Mouse (Mus musculus): ENCODE results near the gene Cltc. TPM values are rescaled to one million over a fixed set of nuclear protein-coding genes. Genes with fewer than 3 reads are reported as not detected.

Gene Cltc
- polyA plus RNA-seq, 1 experiment from 2014 or later, result 164 TPM

- Histone ChIP-seq H3K4me3 (no peak overlapping the region), H3K4me2 (no peak overlapping the region), H3K4me1 (replicated peaks) (no peaks in the 10 kb centered on the region), H3K27me3 (no peaks in the 10 kb centered on the region), H3K9me3 (no peaks in the 10 kb centered on the region), H3K27ac (replicated peaks) (no peak overlapping the region), H3K9ac (no peak overlapping the region), H3K36me3 (peaks cover 75% of the 10 kb centered on the region)
- ATAC-seq (ENCODE audit: low FRiP score, low read depth), result no peak
- WGBS, result 81% methylated on average over 4 of the region's 4 CpGs
Observed at GRCm38 (mm10) chr11:86695461-86695860, 61.9 kb downstream of the Cltc start.

GRCm38 (mm10) chr11:86692546-86692945 lies 64.8 kb downstream of the Cltc start:
- Histone ChIP-seq H3K9me3 (no peaks in the 10 kb centered on the region), H3K36me3 (peaks cover 66% of the 10 kb centered on the region), H3K4me3 (no peak overlapping the region), H3K27ac (replicated peaks) (no peak overlapping the region), H3K9ac (no peak overlapping the region), H3K4me1 (replicated peaks) (no peaks in the 10 kb centered on the region), H3K4me2 (no peak overlapping the region), H3K27me3 (no peaks in the 10 kb centered on the region)
- no peak for ATAC-seq (ENCODE audit: low FRiP score, low read depth)
- 93% methylated on average over 2 of the region's 2 CpGs for WGBS

GRCm38 (mm10) chr11:86691956-86692355 lies 65.4 kb downstream of the Cltc start:
- H3K9me3 ChIP-seq, result no peaks in the 10 kb centered on the region
- no peak overlapping the region for H3K4me3 ChIP-seq
- H3K9ac ChIP-seq, result no peak overlapping the region
- H3K4me2 ChIP-seq, result no peak overlapping the region
- H3K4me1 ChIP-seq (replicated peaks), result no peaks in the 10 kb centered on the region
- 92% methylated on average over 2 of the region's 2 CpGs for WGBS
- H3K27me3 ChIP-seq, result no peaks in the 10 kb centered on the region
- no peak for ATAC-seq (ENCODE audit: low FRiP score, low read depth)
- H3K36me3 ChIP-seq, result peaks cover 61% of the 10 kb centered on the region
- H3K27ac ChIP-seq (replicated peaks), result no peak overlapping the region

GRCm38 (mm10) chr11:86691482-86691881 lies 65.9 kb downstream of the Cltc start:
- Histone ChIP-seq H3K27me3 (no peaks in the 10 kb centered on the region), H3K4me2 (no peak overlapping the region), H3K27ac (replicated peaks) (no peak overlapping the region), H3K9ac (no peak overlapping the region), H3K9me3 (no peaks in the 10 kb centered on the region), H3K36me3 (peaks cover 57% of the 10 kb centered on the region), H3K4me1 (replicated peaks) (no peaks in the 10 kb centered on the region; the same call in 1 of the 2 replicates), H3K4me3 (no peak overlapping the region)
- 96% methylated on average over 3 of the region's 3 CpGs for WGBS
- no peak for ATAC-seq (ENCODE audit: low FRiP score, low read depth)

- Histone ChIP-seq H3K4me1 (replicated peaks) (peaks cover 6% of the 10 kb centered on the region), H3K4me3 (no peak overlapping the region), H3K36me3 (peaks cover 49% of the 10 kb centered on the region), H3K27me3 (no peaks in the 10 kb centered on the region), H3K9me3 (no peaks in the 10 kb centered on the region), H3K9ac (no peak overlapping the region), H3K27ac (replicated peaks) (no peak overlapping the region), H3K4me2 (no peak overlapping the region)
- ATAC-seq (ENCODE audit: low FRiP score, low read depth), result no peak
- WGBS, result 91% methylated on average over 3 of the region's 3 CpGs
Observed at GRCm38 (mm10) chr11:86690383-86690782, 67.0 kb downstream of the Cltc start.

- no peak overlapping the region for H3K9ac ChIP-seq
Observed at GRCm38 (mm10) chr11:86685366-86685765, 72.0 kb downstream of the Cltc start.

GRCm38 (mm10) chr11:86684126-86685012 lies 73.0 kb downstream of the Cltc start:
- Histone ChIP-seq H3K27me3 (no peaks in the 10 kb centered on the region), H3K4me3 (peak overlapping the region; percentile 96), H3K27ac (replicated peaks) (peak overlapping the region; percentile 93), H3K9me3 (no peaks in the 10 kb centered on the region), H3K4me1 (replicated peaks) (peaks cover 34% of the 10 kb centered on the region), H3K9ac (peak overlapping the region; percentile 97), H3K4me2 (peak overlapping the region; percentile 85), H3K36me3 (peaks cover 2% of the 10 kb centered on the region; the same call in 1 of the 2 replicates)
- WGBS, result 11% methylated on average over 20 of the region's 20 CpGs
- no peak for ATAC-seq (ENCODE audit: low FRiP score, low read depth)

More at GRCm38 (mm10) chr11:86685366-86685765, 72.0 kb downstream of the Cltc start:
- Histone ChIP-seq H3K27ac (replicated peaks) (no peak overlapping the region), H3K36me3 (peaks cover 8% of the 10 kb centered on the region), H3K4me2 (peak overlapping the region; percentile 85), H3K9me3 (no peaks in the 10 kb centered on the region), H3K4me3 (no peak overlapping the region), H3K4me1 (replicated peaks) (peaks cover 34% of the 10 kb centered on the region), H3K27me3 (no peaks in the 10 kb centered on the region)
- no peak for ATAC-seq (ENCODE audit: low FRiP score, low read depth)
- WGBS, result 93% methylated on average over 1 of the region's 1 CpGs

GRCm38 (mm10) chr11:86683395-86684125 lies 73.8 kb downstream of the Cltc start, which contains the start of the genes Vmp1 and Ptrh2:
TSS of gene Vmp1 (minus strand) at chr11:86683836.
TSS of gene Ptrh2 (plus strand) at chr11:86683985.
- Histone ChIP-seq H3K4me2 (peak within 1 kb of the TSS; percentile 85), H3K4me3 (peak within 1 kb of the TSS; percentile 96), H3K27ac (replicated peaks) (peak within 1 kb of the TSS; percentile 93), H3K4me1 (replicated peaks) (peaks cover 34% of the 10 kb centered on the region), H3K9ac (peak within 1 kb of the TSS; percentile 97), H3K9me3 (no peaks in the 10 kb centered on the region), H3K27me3 (no peaks in the 10 kb centered on the region), H3K36me3 (no peaks in the 10 kb centered on the region)
- ATAC-seq (ENCODE audit: low FRiP score, low read depth), result peak; percentile 96
- under 1% methylated on average over 56 of the region's 56 CpGs for WGBS

- Histone ChIP-seq H3K36me3 (no peaks in the 10 kb centered on the region), H3K4me2 (peak overlapping the region; percentile 85), H3K9ac (peak overlapping the region; percentile 97), H3K9me3 (no peaks in the 10 kb centered on the region), H3K4me3 (peak overlapping the region; percentile 96), H3K4me1 (replicated peaks) (peaks cover 34% of the 10 kb centered on the region), H3K27ac (replicated peaks) (no peak overlapping the region), H3K27me3 (no peaks in the 10 kb centered on the region)
- WGBS, result 40% methylated on average over 7 of the region's 7 CpGs
- ATAC-seq (ENCODE audit: low FRiP score, low read depth), result no peak
Observed at GRCm38 (mm10) chr11:86682861-86683260, 74.5 kb downstream of the Cltc start.

GRCm38 (mm10) chr11:86681423-86681822 lies 75.9 kb downstream of the Cltc start:
- WGBS, result 92% methylated on average over 3 of the region's 3 CpGs
- Histone ChIP-seq H3K27me3 (no peaks in the 10 kb centered on the region), H3K27ac (replicated peaks) (no peak overlapping the region), H3K9ac (no peak overlapping the region), H3K4me3 (no peak overlapping the region), H3K9me3 (no peaks in the 10 kb centered on the region), H3K4me1 (replicated peaks) (peaks cover 34% of the 10 kb centered on the region), H3K36me3 (no peaks in the 10 kb centered on the region), H3K4me2 (no peak overlapping the region)
- ATAC-seq (ENCODE audit: low FRiP score, low read depth), result no peak

- no peak overlapping the region for H3K9ac ChIP-seq
- no peaks in the 10 kb centered on the region for H3K27me3 ChIP-seq
- H3K4me1 ChIP-seq (replicated peaks), result peaks cover 31% of the 10 kb centered on the region
- H3K27ac ChIP-seq (replicated peaks), result no peak overlapping the region
- H3K4me2 ChIP-seq, result no peak overlapping the region
- 97% methylated on average over 3 of the region's 3 CpGs for WGBS
- no peaks in the 10 kb centered on the region for H3K36me3 ChIP-seq
- no peak for ATAC-seq (ENCODE audit: low FRiP score, low read depth)
- H3K9me3 ChIP-seq, result no peaks in the 10 kb centered on the region
- H3K4me3 ChIP-seq, result no peak overlapping the region
Observed at GRCm38 (mm10) chr11:86680729-86681128, 76.6 kb downstream of the Cltc start.

- WGBS, result 48% methylated on average over 5 of the region's 5 CpGs
- H3K36me3 ChIP-seq, result no peaks in the 10 kb centered on the region
- ATAC-seq (ENCODE audit: low FRiP score, low read depth), result no peak
- H3K4me2 ChIP-seq, result no peak overlapping the region
- H3K27me3 ChIP-seq, result no peaks in the 10 kb centered on the region
- no peak overlapping the region for H3K4me3 ChIP-seq
- no peaks in the 10 kb centered on the region for H3K9me3 ChIP-seq
- peaks cover 17% of the 10 kb centered on the region for H3K4me1 ChIP-seq (replicated peaks)
- H3K9ac ChIP-seq, result no peak overlapping the region
- H3K27ac ChIP-seq (replicated peaks), result no peak overlapping the region
Observed at GRCm38 (mm10) chr11:86678957-86679356, 78.4 kb downstream of the Cltc start.

Measured in hindbrain, embryonic 15.5 days (tissue).